Mouse (Mus musculus) spleen, adult 18-20 months (tissue): Measurements from ENCODE around the gene Mbnl1.

Experiments used
- DNase-seq, 2 experiments: peaks; one replicate each; pipeline ENCODE4 v3.0.0; 2022; ENCODE audit warnings: mixed read lengths in 2 of 2

The Mbnl1 gene

DNA sequence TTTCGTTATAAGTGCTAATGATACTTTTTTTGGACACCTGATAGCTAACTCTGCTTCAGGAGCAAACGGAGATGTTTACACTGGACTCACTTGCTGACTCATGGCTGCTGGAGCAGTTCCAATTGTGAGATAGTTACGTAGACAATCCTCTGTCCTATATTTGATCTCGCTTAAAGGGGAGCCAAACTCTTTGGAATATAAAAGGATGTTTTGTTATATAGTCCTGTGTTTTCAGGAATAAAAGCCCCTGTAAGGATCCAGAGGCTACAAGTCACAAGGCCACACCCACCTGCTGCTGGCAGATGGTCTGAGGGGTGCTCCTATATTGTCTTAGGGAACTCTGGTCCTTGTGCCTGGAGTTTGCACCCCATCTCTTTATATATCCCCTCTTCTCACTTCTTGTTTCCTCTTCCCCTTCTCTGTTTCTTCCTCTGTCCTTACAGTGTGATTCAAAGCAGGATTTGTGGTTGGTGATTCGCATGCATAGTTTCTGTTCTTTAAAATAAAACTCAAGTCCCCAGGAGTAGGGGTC, 97.9 kb downstream of the Mbnl1 start:
- no peak for DNase-seq

DNA sequence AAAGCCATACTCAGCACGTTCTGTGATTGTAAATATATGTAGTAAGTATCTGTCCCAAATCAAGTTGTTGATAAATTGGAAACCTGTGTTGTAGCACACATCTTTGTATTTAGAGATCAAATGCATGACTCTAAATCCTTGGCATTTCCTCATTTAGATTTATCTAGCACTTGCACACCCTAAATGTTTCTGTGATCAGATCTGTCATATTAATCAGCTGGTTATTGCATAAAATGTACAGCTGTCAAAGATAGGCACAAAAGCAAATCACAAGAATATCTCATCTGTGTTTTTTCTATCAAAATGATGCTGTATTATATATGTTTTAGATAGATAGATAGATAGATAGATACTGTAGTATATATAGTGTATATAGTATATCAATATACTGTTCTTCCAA, 98.9 kb downstream of the Mbnl1 start:
- no peak for DNase-seq

DNA sequence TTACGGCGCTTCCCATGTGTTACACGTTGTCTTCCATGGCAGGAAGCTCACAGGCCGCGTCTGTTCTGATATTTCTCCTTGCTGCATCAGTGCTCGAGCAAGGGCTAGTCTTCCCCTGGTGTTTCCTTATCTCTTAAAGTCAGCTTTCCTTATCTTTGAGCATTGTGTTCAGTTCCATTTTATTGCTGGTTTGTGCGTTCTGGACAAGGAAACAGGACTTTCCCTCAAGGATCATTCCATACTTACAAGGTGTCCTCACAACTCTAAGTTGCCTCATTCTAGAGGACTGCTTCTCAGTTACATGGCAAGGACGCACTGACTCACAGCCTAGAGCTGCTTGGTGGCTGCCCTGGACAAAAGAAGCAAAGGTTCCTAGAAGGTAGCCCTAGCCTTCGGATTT, 101.6 kb downstream of the Mbnl1 start:
- no peak for DNase-seq

DNA sequence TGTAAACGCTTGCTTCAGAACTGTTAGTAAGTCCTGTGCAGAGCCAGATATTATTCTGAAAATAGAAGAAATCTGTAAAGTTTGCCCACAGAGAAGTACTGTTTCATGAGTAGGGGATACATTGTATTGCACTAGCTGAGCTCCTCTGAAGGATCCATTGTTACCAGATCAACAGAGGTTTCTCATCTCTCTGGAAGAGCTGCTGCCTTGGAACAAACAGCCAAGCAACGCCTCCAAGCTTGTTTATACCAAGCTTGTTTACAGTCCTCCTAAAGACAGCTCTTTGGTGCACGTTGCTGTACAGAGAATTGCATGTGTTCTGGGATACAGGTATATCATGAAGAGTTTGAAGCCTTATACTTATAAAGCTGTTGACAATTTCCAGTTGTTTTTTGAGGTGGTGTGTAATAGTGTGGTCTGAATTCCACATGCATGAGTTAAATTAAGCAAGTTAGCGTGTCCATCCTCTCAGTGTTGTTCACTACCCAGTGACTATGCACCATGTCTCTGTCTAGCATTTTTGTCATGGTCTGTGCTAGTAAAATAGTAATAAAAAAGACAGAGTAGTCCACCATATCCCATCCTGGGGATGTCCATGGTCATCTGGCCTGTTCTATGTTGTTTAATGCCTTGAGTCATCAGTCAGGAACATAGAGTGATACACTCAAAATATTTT, 102.4 kb downstream of the Mbnl1 start:
- DNase-seq, result no peak

DNA sequence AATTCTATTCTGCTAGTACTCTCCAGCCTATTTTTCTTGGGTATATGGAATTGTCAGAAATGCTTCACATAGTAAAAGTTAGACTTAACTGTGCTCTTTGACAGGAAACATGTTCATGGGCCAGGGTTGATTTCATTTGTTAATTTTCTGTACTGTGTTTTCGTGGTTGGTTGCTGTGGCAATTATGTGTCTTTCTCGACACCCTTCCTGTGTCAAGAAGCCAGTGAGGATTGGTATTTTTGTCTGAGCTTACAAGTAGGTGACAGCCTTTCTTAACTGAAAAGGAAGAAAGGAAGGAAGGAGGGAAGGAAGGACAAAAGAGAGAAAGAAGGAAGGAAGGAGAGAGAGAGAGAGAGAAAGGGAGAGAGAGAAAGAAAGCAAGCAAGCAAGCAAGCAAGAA, 103.3 kb downstream of the Mbnl1 start:
- DNase-seq, result no peak

DNA sequence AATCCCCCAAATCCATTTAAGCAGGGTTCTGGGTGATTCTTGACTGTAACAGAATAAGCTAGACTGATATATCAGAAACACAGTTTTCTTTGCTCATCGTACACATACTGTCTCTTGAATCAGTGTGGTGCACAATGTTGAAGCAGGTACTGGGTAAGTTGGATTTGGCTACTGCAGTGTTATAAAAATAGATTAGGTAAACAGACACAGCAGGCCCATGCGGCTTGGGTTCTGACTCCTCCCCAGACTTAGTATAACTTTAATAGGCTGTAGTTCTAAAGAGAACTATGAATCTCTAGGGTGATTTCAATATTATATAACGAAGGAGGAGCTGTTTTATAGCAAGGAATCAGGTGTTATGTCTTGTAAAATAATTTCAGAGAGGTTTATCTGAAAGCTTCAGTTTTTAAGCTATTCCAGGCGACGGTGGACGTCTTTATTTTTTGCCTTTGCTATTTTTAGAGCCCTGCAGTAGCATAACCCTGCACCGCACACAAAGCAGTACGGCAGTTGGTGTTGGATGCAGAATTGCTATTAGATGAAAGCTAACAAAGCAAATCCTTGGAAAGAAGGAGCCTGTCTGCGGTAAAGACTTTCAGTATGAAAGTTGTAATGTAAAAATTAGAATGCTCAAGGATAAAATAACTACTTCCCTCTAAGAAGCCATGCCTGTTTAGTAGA, 103.9 kb downstream of the Mbnl1 start:
- DNase-seq, result no peak

DNA sequence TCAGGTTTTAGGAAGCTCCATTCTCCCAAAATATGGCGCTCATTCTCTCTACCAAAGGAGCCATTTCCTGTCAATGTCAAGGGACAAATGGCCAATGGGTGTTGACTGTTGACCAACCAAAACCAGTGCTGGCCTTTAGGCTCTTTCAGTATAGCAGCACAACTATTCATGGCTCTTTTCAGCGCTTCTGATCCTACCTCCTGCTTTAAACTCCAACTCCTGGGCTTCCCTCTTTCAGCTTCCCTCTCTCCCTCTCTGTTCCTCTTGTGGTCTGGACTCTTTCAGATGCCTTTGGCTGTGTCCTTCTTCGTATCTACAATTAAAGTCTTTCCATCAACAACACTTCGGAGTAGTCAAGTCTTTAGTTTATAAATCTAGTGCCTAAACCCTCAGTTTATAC, 107.2 kb downstream of the Mbnl1 start:
- DNase-seq, result no peak

DNA sequence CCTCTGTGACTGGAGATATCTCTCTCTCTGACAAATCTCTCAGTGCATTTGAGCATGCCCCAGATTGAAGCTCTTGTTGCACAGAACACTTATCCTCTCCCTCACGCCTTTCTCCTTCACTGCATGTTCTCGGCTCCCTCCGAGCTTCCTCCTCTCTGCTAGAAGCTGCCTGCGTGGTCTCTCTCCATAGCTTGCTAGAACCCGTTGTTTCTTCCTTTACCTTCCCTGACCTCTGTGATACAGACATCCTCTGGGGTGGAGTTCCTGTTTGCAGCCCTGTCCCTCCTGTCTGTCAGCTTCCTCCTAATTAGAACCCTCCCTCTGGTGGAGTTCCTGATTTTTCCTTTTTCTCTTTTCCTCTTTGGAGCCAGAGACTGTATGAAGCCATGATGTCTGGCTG, 108.1 kb downstream of the Mbnl1 start:
- DNase-seq, result no peak

DNA sequence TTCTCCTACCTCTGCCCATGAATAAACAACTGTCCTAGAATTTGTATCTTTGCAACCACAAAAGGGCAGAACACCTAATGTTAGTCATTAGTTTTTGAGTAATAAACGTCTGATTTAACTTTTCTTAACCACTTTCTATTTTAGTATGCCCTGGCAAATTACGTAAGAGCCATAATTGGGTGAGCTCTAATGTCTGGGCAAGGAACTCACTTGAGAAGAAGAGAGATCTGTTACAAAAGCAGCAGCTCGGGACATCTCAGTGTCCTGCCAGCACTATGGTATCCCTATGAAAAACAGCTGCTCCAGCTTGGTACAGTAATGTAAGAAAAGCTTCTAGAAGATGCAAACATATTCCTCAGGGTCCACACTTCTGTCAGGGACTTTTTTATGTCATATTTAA, 109.5 kb downstream of the Mbnl1 start:
- no peak for DNase-seq

DNA sequence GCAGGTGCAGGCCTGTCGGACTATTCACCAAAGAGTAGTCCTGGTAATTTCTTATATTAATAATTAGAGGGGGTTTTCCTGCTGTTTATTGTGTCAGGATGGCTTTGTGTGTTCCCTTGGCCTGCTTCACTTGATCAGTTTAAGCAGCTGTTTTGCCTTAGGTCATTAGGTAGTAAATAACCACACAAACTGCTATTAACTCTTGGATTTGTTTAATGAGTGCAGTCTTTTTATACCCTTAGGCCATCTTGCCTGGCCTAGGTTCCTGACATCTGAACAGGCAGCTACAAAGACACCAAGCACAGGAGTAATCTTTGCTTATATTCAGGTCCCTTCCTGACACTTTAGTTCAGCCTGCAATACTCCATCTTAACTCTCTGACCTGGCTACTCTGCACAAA, 110.0 kb downstream of the Mbnl1 start:
- no peak for DNase-seq

DNA sequence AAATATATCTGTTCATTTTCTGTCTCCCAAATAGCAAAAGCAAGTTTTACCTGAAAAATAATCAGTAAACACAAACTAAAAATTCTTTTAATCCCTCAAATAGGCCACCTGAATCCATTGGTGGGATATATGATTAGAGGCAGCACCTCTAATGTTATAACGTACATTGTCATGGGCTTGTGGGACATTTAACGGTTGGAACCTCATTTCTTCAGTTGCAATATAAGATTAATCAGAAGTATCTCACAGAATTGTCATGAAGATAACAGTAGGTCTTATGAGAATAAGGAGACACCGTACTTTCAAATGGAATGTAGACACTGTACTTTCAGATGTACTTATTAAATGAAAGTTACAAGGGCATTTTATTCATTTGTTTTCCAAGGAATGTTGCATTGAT, 112.1 kb downstream of the Mbnl1 start:
- DNase-seq, result no peak

DNA sequence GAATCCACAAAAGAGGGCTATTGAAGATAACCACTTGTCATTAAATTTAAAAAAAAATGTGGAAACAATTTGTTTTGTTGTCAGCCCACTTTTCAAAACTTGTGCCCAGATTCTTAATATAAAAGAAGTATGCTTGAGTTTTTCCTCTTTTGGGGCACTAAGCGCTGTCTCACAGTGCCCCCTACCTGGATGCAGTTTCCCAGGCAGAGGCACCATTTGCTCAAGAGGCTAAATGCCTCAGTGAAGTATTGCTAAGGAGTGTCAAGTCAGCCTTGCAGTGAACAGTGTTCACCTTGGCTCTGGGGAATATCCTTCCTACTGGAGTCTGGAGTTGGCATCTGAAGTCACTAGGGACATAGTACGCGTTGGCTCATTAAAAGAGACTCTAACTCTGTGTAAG, 113.4 kb downstream of the Mbnl1 start:
- DNase-seq, result no peak

DNA sequence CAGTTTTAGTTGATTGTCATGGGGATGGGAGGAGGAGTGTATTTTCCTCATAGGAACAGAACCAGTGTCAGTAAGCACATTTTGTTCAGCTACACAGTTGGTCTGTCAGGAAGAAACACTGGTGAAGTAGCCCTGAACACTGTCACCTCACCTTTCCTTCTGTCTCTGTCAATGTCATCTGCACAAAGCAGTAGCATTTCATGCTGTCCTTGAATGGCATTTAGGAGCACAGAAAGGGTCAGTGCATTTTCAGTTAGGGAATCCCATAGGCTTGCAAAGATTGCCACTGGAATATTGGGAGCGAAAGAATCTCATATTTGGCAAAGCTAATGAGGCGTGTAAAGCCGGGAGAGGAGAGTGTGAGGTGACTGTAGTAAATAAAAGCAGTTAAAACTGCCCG, 114.5 kb downstream of the Mbnl1 start:
- no peak for DNase-seq

DNA sequence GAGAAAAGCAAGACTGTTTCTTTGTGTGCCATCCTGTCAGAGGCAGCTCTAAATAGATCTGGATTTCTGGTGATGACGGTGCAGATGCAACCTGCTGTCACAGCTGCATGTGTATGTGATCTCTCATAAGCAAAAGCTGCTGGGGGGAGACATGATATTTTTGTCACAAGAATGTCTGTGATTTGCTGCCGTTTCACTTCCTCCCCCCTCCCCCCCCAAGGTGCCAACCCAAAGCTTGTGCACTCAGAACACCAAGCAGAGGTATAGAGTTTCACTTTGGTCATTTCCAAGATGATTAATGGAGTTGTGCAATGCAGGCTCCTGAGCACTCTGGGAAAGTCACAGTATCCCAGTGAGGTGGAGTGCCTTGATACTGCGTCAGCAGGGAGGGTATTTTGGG, 116.7 kb downstream of the Mbnl1 start:
- DNase-seq, result no peak

DNA sequence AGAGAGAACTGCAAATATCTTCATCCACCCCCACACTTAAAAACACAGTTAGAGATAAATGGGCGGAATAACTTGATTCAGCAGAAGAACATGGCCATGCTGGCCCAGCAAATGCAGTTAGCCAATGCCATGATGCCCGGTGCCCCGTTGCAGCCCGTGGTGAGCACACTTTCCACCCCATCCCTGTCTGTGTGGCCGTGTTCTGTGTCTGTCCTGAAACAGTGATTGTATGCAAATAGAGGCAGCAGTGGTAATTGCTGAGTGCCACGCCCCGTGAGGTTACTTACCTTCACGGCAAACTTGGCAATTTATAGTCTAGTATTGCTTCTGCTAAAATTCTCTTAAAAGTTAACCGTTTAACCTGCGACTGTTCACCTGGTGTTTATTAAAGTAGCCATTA, 123.0 kb downstream of the Mbnl1 start:
- DNase-seq, result no peak

DNA sequence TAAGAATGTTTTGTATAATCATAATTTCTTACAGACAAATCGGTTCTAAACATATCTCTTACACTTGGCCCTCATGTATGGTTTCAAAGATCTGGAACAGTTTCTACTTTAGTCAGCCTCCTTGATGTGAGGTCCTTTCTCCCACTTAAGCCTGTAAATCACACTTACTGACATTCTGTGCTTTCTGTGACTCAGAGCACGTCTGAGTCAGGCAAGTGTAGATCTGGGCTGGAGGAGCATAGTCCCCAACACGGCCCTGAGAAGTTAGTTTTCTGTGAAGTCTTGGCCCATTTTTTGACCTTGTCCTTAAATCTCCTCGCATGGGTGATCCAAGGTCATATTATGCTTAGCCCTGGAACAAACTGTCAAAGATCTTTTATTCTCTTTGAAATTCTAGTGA, 124.4 kb downstream of the Mbnl1 start:
- DNase-seq, result no peak

DNA sequence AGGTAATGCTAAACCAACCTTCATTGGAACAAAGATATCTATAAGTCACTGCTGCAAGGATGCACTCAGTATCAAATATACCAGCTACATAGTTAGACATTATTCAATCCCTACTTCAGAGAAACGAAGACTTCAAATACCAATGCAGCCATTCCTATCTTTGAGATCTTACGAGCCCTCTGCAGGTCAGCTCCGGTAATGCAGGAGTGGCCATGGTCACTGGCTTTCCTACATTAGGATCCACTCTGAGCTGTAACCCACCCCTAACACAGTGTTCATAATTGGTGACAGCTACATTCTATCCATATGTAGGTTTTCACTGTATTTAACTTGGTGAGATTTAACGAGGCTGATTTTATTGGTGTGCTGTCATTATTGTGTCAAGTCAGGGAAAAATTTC, 129.1 kb downstream of the Mbnl1 start:
- peak; percentile 39 to 77 for DNase-seq

DNA sequence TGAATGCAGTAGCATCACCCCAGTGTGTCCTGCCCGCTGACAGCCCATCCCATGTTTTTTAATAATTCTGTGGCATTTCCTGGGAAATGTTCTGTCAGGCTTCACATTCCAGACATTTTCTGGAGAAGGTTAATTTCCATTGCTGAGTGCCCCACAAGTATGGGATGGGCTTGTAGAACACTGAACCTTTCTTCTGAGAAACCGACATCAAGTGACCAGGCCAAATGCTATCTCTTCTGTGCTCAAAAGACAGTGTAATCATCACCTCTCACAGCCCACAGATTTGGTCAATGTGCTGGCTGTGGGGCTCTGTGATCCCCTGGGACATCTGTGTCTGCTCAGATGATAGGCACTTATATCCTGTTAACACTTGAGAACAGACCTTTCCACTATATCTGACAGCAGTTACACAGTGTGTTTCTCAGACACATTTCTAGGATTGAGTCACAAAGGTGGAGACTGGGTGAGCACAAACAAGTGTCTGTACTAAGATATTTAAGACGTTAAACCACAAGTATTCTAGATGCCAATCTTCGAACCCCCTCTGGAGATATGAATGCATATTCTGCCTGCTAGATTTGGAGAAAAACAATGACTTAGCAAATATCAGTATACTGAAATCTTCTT, 130.4 kb downstream of the Mbnl1 start:
- DNase-seq, result no peak

DNA sequence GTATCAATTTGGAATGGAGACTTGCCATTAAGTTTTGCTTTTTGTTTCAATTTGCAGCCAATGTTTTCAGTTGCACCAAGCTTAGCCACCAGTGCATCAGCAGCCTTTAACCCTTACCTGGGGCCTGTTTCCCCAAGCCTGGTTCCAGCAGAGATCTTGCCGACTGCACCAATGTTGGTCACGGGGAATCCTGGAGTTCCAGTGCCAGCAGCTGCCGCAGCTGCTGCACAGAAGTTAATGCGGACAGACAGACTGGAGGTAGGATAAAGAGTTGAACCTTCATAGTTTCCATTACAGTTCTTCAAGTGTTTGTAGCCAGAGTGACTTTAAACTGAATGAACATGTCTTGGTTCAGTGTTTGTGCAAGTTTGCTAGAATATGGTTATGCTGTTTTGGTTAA, 131.0 kb downstream of the Mbnl1 start:
- DNase-seq, result no peak

DNA sequence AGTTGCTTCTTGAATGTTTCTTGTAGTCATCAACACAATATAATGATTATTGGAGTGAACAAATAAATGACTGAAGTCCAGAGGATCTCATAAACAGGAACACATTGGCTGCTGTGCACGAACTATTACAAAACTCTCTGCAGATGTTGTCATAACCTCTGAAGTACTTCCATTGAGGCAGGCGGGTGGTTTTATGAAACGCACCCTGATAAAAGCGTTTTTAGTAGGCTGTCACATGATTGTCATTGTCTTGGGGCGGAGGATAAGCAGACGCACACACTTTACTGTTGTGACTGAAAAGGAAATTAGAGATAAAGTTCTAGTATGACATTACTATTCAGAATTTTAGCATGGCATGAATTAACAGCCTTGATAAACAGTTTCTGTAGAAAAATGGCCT, 131.6 kb downstream of the Mbnl1 start:
- no peak for DNase-seq

DNA sequence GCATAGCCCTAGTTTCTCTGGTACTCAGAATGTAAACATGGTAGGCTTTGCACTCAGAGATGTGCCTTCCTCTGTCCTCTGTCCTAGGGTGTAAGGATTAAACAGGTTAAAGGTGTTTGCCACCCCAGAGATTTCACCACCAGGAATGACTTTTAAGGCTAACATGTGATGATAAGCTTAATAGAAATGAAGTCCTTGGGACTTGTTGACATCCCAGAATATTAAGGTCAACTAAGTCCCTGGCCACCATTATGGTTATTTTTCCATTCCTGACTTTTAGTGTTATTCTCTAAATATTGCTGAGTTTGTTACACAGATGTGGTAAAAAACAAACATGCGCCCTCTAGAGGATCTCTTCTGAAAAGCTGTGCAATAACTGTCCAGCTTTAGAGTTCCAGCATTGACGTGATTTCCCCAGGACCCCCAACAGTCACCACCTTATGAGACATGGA, 136.3 kb downstream of the Mbnl1 start:
- no peak for DNase-seq

DNA sequence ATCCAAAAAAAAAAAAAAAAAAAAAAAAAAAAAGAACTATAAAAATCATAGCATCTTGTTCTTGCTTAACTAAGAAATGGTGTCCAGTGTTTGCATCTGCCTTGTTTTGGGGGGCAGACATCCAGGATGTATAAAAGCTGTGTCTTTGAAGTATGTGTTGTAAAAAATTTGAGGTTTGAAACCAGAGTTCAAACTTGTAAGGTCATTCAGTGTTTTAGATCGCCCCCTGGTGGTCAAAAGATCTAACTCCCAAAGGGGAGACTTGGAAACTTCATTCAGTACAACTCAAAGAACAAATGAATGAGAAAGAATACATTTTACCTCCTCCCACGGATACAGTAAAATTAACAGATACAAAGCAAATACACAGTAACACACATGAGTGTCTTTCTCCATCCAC, 139.2 kb downstream of the Mbnl1 start:
- peak in 1 of 2 experiments; percentile 42 for DNase-seq

DNA sequence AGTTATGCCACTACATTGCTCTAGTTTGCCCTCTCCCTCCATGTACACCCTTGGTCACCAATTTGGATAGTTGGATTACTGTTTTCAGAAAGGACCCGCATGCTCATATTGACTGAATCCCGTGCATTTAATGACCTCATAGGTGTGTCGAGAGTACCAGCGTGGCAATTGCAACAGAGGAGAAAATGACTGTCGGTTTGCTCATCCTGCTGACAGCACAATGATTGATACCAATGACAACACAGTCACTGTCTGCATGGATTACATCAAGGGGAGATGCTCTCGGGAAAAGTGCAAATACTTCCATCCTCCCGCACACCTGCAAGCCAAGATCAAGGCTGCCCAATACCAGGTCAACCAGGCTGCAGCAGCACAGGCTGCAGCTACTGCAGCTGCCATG, 140.5 kb downstream of the Mbnl1 start:
- no peak for DNase-seq

DNA sequence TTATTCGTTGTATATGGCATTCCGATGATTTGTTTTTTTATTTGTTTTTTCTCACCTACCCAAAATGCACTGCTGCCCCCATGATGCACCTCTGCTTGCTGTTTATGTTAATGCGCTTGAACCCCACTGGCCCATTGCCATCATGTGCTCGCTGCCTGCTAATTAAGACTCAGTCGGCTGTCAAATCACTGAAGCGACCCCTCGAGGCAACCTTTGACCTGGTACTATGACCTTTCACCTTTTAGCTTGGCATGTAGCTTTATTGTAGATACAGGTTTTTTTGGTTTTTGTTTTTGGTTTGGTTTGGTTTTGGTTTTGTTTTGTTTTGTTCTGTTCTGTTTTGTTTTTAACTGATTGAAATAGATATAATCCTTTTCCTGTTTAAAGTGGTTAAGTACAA, 141.9 kb downstream of the Mbnl1 start:
- DNase-seq, result no peak
